Mouse (Mus musculus): ENCODE results near the gene Hist1h2bq.
"Not testable (repeated sequence)": the region's sequence is repeated elsewhere in the genome, so short reads cannot be mapped to it uniquely, and the experiment has no call there.

Hist1h2bq gene

GRCm38 (mm10) chr13:21810073-21810472 is at the start of gene Hist1h2bq, which contains the start of gene Hist1h2ao:
Hist1h2bq (minus strand) TSS chr13:21810197.
Hist1h2ao (plus strand) TSS chr13:21810465.
- in situ Hi-C loops (cut with MboI, MseI), result not testable (repeated sequence)

DNA sequence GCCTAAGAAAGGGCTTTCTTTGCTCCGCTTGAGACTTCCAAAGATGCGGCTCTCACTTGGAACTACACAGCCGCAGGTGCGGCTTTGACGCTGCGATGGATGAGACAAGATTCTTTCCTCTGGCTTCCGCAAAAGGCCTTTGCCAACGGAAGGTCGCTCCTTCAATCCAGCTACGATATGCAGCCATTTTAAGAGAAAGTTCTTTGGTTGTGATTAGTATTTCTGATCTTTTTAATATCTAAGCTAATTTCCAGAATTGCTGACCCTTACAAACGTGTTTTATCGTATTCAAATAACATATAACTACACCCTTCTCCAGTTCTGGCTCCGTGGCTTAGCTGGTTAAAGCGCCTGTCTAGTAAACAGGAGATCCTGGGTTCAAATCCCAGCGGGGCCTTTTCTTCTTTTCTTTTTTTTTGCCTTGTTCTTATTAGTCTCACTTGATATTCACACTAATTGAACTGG is 45.7 kb upstream of the Hist1h2bq start:
- in situ Hi-C loops (cut with MboI, MseI), result loop anchor here (10.0 kb wide), 1 partner anchor 69 kb away; no protein-coding TSS in a partner anchor

DNA sequence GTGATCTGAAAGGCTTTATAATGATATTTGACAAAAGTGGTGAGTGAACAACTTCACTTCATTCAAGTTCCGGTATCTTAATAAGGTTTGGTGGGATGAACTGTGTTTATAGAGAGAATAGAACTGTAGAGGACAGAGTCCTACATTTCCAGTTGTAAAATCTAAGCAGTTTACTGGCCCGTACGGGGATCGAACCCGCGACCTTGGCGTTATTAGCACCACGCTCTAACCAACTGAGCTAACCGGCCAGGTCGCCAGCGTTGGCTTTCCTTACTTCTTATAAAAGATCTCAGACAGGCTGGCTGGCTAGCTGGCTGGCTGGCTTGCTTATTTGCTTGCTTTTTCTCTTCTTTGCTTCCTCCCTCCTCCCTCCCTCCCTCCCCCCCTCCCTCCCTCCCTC is 45.1 kb upstream of the Hist1h2bq start:
- in situ Hi-C loops (cut with MboI, MseI), result loop anchor here (10.0 kb wide), 1 partner anchor 70 kb away; no protein-coding TSS in a partner anchor

GRCm38 (mm10) chr13:21852215-21852945 is 42.4 kb upstream of the Hist1h2bq start:
- in situ Hi-C loops (cut with MboI, MseI), result loop anchor here (5.0 to 10.0 kb wide), 3 partner anchors 50 to 170 kb away; no protein-coding TSS in a partner anchor

DNA sequence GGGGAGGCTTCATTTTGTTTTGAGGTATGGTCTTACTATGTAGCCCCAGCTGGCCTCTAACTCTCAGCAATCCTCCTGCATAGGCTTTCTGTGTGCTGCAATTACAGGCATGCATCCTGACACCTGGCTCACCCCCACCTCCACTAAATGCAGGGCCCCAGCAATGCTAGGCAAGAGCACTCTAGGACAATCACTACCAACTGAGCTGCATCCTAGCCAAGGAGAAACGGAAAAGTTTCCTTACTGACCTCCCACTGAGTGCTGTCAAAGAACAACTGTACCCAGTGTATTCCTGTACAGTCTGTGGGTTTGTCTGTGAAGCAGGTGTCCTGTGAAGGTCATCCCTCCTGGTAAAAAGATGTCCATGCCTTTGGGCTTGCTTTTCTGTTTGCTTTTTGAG is 40.7 kb upstream of the Hist1h2bq start:
- in situ Hi-C loops (cut with MboI, MseI), result loop anchor here (5.0 to 10.0 kb wide), 3 partner anchors 48 to 172 kb away; no protein-coding TSS in a partner anchor

GRCm38 (mm10) chr13:21847883-21848282 is 37.9 kb upstream of the Hist1h2bq start:
- in situ Hi-C loops (cut with MboI, MseI), result no loop called here

DNA sequence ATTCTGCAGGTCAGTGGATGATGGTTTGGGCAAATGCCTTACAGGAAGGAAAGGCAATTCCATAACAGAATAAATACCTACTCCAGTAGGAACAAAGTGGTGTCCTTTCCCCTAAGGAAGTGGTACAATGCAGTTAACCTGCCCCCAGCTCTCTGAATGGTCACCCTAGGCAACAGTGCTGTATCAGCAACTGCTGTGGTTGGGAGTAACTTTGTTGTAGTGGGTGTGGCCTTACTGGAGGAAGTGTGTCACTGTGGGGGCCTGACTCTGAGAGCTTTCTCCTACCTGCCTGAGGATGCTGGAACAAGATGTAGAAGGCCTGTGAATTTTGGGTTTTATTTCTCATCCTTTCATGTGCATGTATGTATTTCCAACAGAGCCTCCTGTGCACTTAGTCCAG is 36.4 kb upstream of the Hist1h2bq start:
- in situ Hi-C loops (cut with MboI, MseI), result not testable (repeated sequence)

DNA sequence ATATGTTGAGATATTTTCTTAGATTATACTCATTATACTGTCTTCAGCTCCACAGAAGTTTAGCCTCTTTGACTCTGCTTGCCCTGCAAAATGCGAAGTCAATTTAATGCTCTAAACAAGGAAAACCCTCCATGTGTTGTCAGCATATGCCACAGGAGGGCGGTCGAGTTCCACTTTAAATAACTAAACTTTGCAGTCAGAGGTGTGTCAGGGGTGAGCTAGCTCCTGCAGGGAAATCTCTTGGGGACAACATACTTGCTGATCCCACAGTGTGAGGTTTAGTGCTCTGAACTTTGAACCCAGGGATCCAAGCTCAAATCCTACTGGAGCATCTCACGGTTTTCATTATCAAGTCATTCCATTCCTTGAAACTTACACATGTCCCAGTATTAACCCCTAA is 30.5 kb upstream of the Hist1h2bq start:
- in situ Hi-C loops (cut with MboI, MseI), result not testable (repeated sequence)

DNA sequence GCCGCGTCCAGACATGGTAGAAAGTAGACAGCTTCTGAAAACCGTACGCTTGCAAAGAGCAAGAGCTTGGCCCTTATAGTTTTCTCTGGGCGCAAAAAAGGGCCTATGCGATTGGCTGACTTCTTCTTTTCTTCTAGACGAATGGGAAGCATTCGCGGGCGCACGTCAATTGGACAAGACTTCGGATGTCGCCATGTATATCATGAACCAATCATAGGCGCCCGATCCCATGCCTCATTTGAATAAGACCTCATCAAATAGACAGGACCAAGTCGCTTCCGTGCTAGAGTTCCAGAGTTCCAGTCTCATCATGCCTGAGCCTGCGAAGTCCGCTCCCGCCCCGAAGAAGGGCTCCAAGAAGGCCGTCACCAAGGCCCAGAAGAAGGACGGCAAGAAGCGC is 23.5 kb upstream of the Hist1h2bq start, which contains the start of the genes Hist1h2ap and Hist1h2br:
Gene Hist1h2ap, minus strand, starts transcription at position 47 of the 400 bp plus-strand sequence.
Gene Hist1h2br, plus strand, starts transcription at position 283 of the 400 bp plus-strand sequence.
- in situ Hi-C loops (cut with MboI, MseI), result not testable (repeated sequence)

- in situ Hi-C loops (cut with MboI, MseI), result not testable (repeated sequence)
Measured at GRCm38 (mm10) chr13:21831418-21832394, 21.7 kb upstream of the Hist1h2bq start, which contains the start of gene Hist1h4n. Hist1h4n (minus strand) TSS chr13:21832196.

DNA sequence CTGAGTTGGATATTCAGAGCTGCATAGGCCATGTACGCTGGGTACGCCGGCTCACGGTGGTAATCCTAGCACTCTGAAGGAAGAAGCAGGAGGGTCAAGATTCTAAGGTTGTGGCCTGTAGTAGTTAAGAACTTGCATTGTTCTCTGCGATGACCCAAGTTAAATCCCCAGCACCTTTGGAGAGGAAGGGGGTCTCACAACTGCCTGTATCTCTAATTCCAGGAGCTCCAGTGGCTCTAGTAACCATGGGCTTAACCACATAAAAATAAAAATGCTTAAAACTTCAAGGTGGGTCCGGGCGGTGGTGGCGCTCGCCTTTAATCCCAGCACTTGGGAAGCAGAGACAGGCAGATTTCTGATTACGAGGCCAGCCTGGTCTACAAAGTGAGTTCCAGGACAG is 20.3 kb upstream of the Hist1h2bq start:
- in situ Hi-C loops (cut with MboI, MseI), result no loop called here

- in situ Hi-C loops (cut with MboI, MseI), result no loop called here
Measured at GRCm38 (mm10) chr13:21828511-21828910, 18.5 kb upstream of the Hist1h2bq start.

GRCm38 (mm10) chr13:21820082-21820890 is 10.3 kb upstream of the Hist1h2bq start:
- in situ Hi-C loops (cut with MboI, MseI), result not testable (repeated sequence)

DNA sequence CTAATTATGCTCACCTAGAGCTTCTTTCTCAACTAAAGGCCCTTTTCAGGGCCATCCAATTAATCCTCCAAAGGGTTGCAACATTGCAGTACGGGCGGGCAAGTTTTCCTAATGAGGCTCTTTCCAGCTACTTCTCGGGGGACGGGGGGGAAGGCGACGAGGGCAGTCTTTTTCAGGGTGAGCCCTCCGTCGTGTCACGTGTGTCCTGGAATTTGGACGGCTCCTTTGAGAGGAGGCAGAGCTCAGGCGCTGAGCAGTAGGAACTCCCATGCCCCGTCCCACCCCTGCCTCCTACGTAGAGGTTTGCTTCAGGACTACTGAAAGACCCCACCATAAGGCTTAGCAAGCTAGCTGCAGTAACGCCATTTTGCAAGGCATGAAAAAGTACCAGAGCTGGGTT is 2.1 kb upstream of the Hist1h2bq start:
- in situ Hi-C loops (cut with MboI, MseI), result not testable (repeated sequence)

- in situ Hi-C loops (cut with MboI, MseI), result not testable (repeated sequence)
Measured at GRCm38 (mm10) chr13:21811539-21811938, 1.5 kb upstream of the Hist1h2bq start, which contains the start of gene Hist1h4m. Hist1h4m (plus strand) TSS chr13:21811746.

- in situ Hi-C loops (cut with MboI, MseI), result not testable (repeated sequence)
Measured at GRCm38 (mm10) chr13:21811074-21811473, 1.1 kb upstream of the Hist1h2bq start.

- in situ Hi-C loops (cut with MboI, MseI), result loop anchor here (5.0 to 10.0 kb wide), 2 partner anchors 49 to 222 kb away; no protein-coding TSS in a partner anchor
Measured at GRCm38 (mm10) chr13:21803058-21803457, 6.9 kb downstream of the Hist1h2bq start.

DNA sequence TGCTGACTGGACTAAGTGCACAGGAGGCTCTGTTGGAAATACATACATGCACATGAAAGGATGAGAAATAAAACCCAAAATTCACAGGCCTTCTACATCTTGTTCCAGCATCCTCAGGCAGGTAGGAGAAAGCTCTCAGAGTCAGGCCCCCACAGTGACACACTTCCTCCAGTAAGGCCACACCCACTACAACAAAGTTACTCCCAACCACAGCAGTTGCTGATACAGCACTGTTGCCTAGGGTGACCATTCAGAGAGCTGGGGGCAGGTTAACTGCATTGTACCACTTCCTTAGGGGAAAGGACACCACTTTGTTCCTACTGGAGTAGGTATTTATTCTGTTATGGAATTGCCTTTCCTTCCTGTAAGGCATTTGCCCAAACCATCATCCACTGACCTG is 12.8 kb downstream of the Hist1h2bq start:
- in situ Hi-C loops (cut with MboI, MseI), result not testable (repeated sequence)

GRCm38 (mm10) chr13:21795584-21795983 is 14.4 kb downstream of the Hist1h2bq start:
- in situ Hi-C loops (cut with MboI, MseI), result no loop called here

GRCm38 (mm10) chr13:21790601-21791283 is 19.3 kb downstream of the Hist1h2bq start:
- in situ Hi-C loops (cut with MboI, MseI), result no loop called here
